Mouse (Mus musculus) CD4-positive naive resting alpha-beta T cell, adult 57 days (primary cell): ENCODE data around the gene Itih5. TPM values are rescaled to one million over a fixed set of nuclear protein-coding genes. Genes with fewer than 3 reads are reported as not detected.

Source experiments
- total RNA-seq: library from RNA; stranded (reverse); gene quantifications from one replicate; pipeline ENCODE4 v1.2.4, GENCODE M21; 2023

Itih5 gene
- 3.3 TPM for total RNA-seq

GRCm38 (mm10) chr2:10153201-10154075, at the start of gene Itih5:
TSS of gene Itih5 (plus strand) at chr2:10153571.

GRCm38 (mm10) chr2:10131296-10131695, 22.1 kb upstream of the Itih5 start, which contains the start of gene Itih2:
TSS of gene Itih2 (minus strand) at chr2:10131396.

Other genes with a start within 250 kb of the Itih5 start
- gene Taf3, start 105.0 kb upstream of the Itih5 start, total RNA-seq, result 26.3 TPM
- gene Atp5c1, start 73.1 kb upstream of the Itih5 start, total RNA-seq, result 127 TPM
- gene Kin, start 73.0 kb upstream of the Itih5 start, total RNA-seq, result 23.0 TPM
- not detected for gene Itih2, start 22.2 kb upstream of the Itih5 start, total RNA-seq
- 9.7 TPM for gene Sfmbt2, start 216.9 kb downstream of the Itih5 start, total RNA-seq